Mouse (Mus musculus) forebrain, postnatal 0 days (tissue): ENCODE measurements around the gene Endou. TPM values are rescaled to one million over a fixed set of nuclear protein-coding genes. Genes with fewer than 3 reads are reported as not detected.

Source experiments
- ATAC-seq: fragments of 200-750 bp; cut with Nextera tagmentation; 2 replicates; pipeline ENCODE4 v1.8.0; 2017; ENCODE audit warnings: mild to moderate bottlenecking, moderate library complexity
- DNase-seq: peaks from one replicate; pipeline ENCODE4 v3.0.0-alpha.2; 2015
- H3K27ac ChIP-seq: fragments of 300-500 bp; sonication (generic); 2 replicates; pipeline ENCODE4 v1.5.1; 2014; ENCODE audit warnings: low read depth, mild to moderate bottlenecking, antibody characterized with exemption, low read length, moderate library complexity, mixed read lengths
- H3K27me3 ChIP-seq: fragments of 300-500 bp; sonication (generic); 2 replicates; pipeline ENCODE4 v1.6.1; 2014; ENCODE audit warnings: mild to moderate bottlenecking, low read length, mixed read lengths; ENCODE audit not compliant: insufficient read depth
- H3K36me3 ChIP-seq: fragments of 300-500 bp; sonication (generic); 2 replicates; pipeline ENCODE4 v1.6.1; 2014; ENCODE audit warnings: mild to moderate bottlenecking, moderate library complexity; ENCODE audit not compliant: insufficient read depth
- H3K4me1 ChIP-seq: fragments of 300-500 bp; sonication (generic); 2 replicates; pipeline ENCODE4 v1.6.1; 2014; ENCODE audit warnings: antibody characterized with exemption; ENCODE audit not compliant: insufficient read depth
- H3K4me2 ChIP-seq: fragments of 300-500 bp; sonication (generic); 2 replicates; pipeline ENCODE4 v1.6.1; 2014; ENCODE audit warnings: low read depth, mild to moderate bottlenecking, moderate library complexity
- H3K4me3 ChIP-seq: fragments of 300-500 bp; sonication (generic); 2 replicates; pipeline ENCODE4 v1.5.1; 2014; ENCODE audit warnings: low read depth, low read length, mixed read lengths
- H3K9ac ChIP-seq: fragments of 300-500 bp; sonication (generic); 2 replicates; pipeline ENCODE4 v1.6.1; 2014; ENCODE audit warnings: mild to moderate bottlenecking
- H3K9me3 ChIP-seq: fragments of 300-500 bp; sonication (generic); 2 replicates; pipeline ENCODE4 v1.6.1; 2016; ENCODE audit warnings: low read length
- CTCF ChIP-seq: sonication (generic); IDR thresholded peaks from 2 replicates; pipeline ENCODE4 v1.5.1; 2016; ENCODE audit warnings: antibody characterized with exemption, control low read depth, low read depth
- WGBS: fragments of 180-500 bp; shearing (Covaris S2); extraction: QIAGEN DNeasy Blood & Tissue Kit; methylation state at CpG from one replicate; pipeline ENCODE4 v1.1.7; 2014; 5-methylcytosine and 5-hydroxymethylcytosine counted together
- polyA plus RNA-seq: library from polyadenylated mRNA; unstranded; fragments of >200 nt; fragmentation: Nextera tagmentation; extraction: Ambion mirVana; gene quantifications from 2 replicates; pipeline ENCODE4 v1.2.1, GENCODE M21; 2015
- total RNA-seq: library from RNA; depleted of rRNA; stranded (reverse); fragments of >200 nt; gene quantifications from 2 replicates; pipeline ENCODE4 v1.2.3, GENCODE M21; 2014

Gene Endou
- total and polyA plus RNA-seq, 2 experiments from 2014 or later = 0.14 to 0.34 TPM

- no peaks in the 10 kb centered on the region for H3K36me3 ChIP-seq
- H3K27ac ChIP-seq = no peak overlapping the region
- H3K4me3 ChIP-seq = no peak overlapping the region
- H3K4me1 ChIP-seq = peaks cover 4% of the 10 kb centered on the region; the same call in 1 of the 2 replicates
- no peak overlapping the region for H3K9ac ChIP-seq
- H3K27me3 ChIP-seq = no peaks in the 10 kb centered on the region
- ATAC-seq = no peak
- TF ChIP-seq CTCF = no peak
- no peak overlapping the region for H3K4me2 ChIP-seq
- 21% methylated on average over 5 of the region's 5 CpGs for WGBS
- DNase-seq = no peak
- no peaks in the 10 kb centered on the region for H3K9me3 ChIP-seq
Measured at GRCm38 (mm10) chr15:97773108-97773507, 42.0 kb upstream of the Endou start.

- H3K9ac ChIP-seq = no peak overlapping the region
- no peak overlapping the region for H3K4me2 ChIP-seq
- ATAC-seq (no peak), DNase-seq (no peak)
- no peaks in the 10 kb centered on the region for H3K9me3 ChIP-seq
- TF ChIP-seq CTCF = no peak
- 74% methylated on average over 8 of the region's 8 CpGs for WGBS
- H3K27ac ChIP-seq = no peak overlapping the region
- H3K27me3 ChIP-seq = no peaks in the 10 kb centered on the region
- H3K4me1 ChIP-seq = peaks cover 13% of the 10 kb centered on the region; the same call in 1 of the 2 replicates
- no peak overlapping the region for H3K4me3 ChIP-seq
- H3K36me3 ChIP-seq = no peaks in the 10 kb centered on the region
Measured at GRCm38 (mm10) chr15:97770280-97770679, 39.1 kb upstream of the Endou start.

DNA sequence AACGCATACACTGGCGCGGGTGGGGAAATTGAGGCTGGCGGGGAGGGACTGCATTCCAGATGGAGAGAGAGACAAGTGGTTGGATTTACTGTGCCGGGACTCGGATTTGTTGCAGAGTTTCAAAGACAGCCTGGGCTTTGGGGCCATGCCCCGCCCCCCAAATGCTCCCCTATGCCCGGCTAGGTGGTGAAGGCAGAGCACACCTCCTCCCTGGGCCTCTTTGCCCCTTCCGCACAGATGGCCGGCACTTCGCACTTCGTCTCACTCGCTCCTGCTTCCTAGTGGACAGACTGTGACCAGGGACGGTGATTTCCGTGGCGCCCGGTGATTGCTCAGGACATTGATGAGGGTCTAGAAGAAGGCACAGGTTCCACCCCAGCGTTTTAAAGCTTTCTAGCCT lies 37.1 kb upstream of the Endou start:
- H3K9me3 ChIP-seq = no peaks in the 10 kb centered on the region
- WGBS = 1% methylated on average over 18 of the region's 18 CpGs
- H3K4me1 ChIP-seq = peaks cover 13% of the 10 kb centered on the region; the same call in 1 of the 2 replicates
- peak; percentile 23 for ATAC-seq
- H3K36me3 ChIP-seq = no peaks in the 10 kb centered on the region
- peak overlapping the region; percentile 55 for H3K4me3 ChIP-seq
- no peak for DNase-seq
- peak overlapping the region; percentile 67; the same call in 1 of the 2 replicates for H3K27ac ChIP-seq
- peak overlapping the region; percentile 96 for H3K4me2 ChIP-seq
- peak overlapping the region; percentile 60 for H3K9ac ChIP-seq
- TF ChIP-seq CTCF = peak; percentile 28
- no peaks in the 10 kb centered on the region for H3K27me3 ChIP-seq

DNA sequence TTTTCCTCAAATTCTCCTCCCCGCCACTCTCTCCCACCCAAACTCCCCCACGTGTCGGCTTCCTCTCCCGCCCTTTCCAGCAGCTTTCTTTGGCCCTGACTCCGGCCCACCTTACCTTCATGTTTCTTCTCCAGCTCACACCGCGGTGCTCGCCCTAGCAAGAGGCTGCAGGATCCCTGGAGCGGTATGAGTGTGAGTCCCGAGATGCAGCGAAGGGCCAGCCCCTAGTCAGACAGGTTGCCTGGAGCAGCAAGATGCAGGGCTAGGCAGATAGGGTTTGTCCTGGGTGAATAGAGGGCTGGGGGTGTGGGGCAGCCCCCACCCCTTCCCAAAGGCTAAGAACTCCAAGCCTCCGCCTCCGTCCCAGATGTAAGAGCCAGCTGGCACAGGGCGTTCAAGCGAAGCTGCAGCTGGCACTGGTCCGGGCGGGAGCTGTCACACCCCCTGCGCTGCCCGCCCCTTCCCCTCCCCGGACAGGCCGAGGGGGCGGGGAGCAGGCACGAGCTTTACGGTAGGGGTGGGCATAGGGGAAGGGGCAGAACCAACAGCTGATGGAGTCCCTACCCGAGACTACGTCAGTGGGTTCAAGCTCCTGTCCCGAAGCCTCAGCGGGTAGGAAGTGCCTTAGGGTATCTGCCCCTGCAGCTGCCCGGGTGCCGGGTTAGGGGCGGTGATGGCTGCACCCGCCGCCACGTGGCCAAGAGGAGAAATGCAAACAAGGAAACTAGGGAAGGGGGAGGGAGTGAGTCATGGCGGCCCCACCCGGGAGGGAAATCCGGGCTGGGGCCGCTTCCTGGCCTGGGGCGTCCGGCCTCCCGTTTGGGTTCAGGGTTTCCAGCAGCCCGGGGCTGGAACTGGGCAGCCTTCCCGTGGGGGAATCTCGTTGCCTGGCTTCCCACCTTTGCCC lies 36.4 kb upstream of the Endou start, which contains the start of gene Rapgef3:
Gene Rapgef3, minus strand, starts transcription at position 693 of the 907 bp plus-strand sequence.
- WGBS = 2% methylated on average over 42 of the region's 44 CpGs
- Histone ChIP-seq H3K4me3 (peak within 1 kb of the TSS; percentile 55), H3K9me3 (no peaks in the 10 kb centered on the region), H3K27ac (peak within 1 kb of the TSS; percentile 75), H3K36me3 (no peaks in the 10 kb centered on the region), H3K4me1 (peaks cover 13% of the 10 kb centered on the region; the same call in 1 of the 2 replicates), H3K4me2 (peak within 1 kb of the TSS; percentile 96), H3K27me3 (no peaks in the 10 kb centered on the region), H3K9ac (peak within 1 kb of the TSS; percentile 60)
- peak; percentile 74 for TF ChIP-seq CTCF
- peak; percentile 80 for ATAC-seq
- peak; percentile 76 for DNase-seq

GRCm38 (mm10) chr15:97766594-97767279 lies 35.6 kb upstream of the Endou start:
- Histone ChIP-seq H3K4me2 (peak overlapping the region; percentile 96), H3K4me1 (peaks cover 13% of the 10 kb centered on the region; the same call in 1 of the 2 replicates), H3K9me3 (no peaks in the 10 kb centered on the region), H3K36me3 (no peaks in the 10 kb centered on the region), H3K9ac (peak overlapping the region; percentile 60), H3K27ac (peak overlapping the region; percentile 75), H3K27me3 (no peaks in the 10 kb centered on the region), H3K4me3 (peak overlapping the region; percentile 55)
- WGBS = 7% methylated on average over 23 of the region's 23 CpGs
- ATAC-seq (no peak), DNase-seq (no peak)
- no peak for TF ChIP-seq CTCF

DNA sequence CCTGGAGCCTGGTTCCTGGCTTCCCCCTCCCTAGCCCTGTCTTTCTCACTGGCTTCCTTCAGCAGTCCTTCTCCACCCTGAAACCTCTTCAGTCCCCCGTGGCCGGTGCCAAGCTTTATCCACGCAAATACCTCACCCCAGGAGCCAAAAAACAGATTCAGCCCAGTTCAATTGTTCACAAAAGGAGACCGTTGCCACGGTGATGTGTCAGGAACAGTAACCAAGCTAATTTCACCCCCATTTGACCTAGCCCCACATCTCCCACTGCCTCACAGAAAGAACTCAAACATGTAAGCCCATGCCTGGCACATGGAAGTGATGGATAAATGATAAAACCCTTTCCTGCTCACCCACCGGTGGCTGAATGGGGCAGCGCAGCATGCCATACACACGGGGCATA lies 35.1 kb upstream of the Endou start:
- Histone ChIP-seq H3K9ac (peak overlapping the region; percentile 60; the same call in 1 of the 2 replicates), H3K4me3 (peak overlapping the region; percentile 55), H3K4me2 (peak overlapping the region; percentile 96), H3K9me3 (no peaks in the 10 kb centered on the region), H3K27me3 (no peaks in the 10 kb centered on the region), H3K36me3 (no peaks in the 10 kb centered on the region), H3K27ac (peak overlapping the region; percentile 75), H3K4me1 (peaks cover 13% of the 10 kb centered on the region; the same call in 1 of the 2 replicates)
- ATAC-seq (peak; percentile 15), DNase-seq (peak; percentile 63)
- TF ChIP-seq CTCF = no peak
- 5% methylated on average over 8 of the region's 8 CpGs for WGBS
